Mouse (Mus musculus): ENCODE results near the gene Carnmt1. TPM values are rescaled to one million over a fixed set of nuclear protein-coding genes. Genes with fewer than 3 reads are reported as not detected.
A peak's percentile ranks its signal among the peaks of the same experiment; 100 is the strongest.

Carnmt1 gene
- polyA plus RNA-seq, 1 experiment from 2014 or later = 42.1 TPM

DNA sequence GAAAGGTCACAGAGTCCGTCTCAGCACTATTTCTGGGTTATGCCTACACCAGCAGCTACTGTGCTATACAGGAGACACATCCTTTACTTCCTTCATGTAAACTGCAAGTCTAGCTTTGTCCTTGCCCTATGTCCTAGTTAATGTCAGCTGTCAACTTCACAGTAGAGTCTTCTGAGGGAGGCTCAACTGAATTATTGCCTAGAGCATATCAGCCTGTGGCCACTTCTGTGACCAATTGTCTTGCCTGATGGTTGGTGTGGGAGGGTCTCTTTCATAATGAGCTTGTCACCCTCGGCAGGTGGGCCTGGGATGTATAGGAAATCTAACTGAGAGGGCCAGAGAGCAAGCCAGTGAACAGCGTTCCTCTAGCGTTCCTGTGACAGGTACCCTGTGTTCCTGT is 27.2 kb upstream of the Carnmt1 start:
- Histone ChIP-seq H3K4me3 (no peak overlapping the region), H3K4me2 (replicated peaks) (no peak overlapping the region), H3K27ac (no peak overlapping the region), H3K4me1 (no peaks in the 10 kb centered on the region), H3K36me3 (no peaks in the 10 kb centered on the region), H3K9me3 (no peaks in the 10 kb centered on the region), H3K9ac (no peak overlapping the region), H3K27me3 (no peaks in the 10 kb centered on the region)
- WGBS = 45% methylated on average over 4 of the region's 4 CpGs
- ATAC-seq (ENCODE audit: insufficient number of reproducible peaks, insufficient read depth, low FRiP score, low TSS enrichment) = no peak

DNA sequence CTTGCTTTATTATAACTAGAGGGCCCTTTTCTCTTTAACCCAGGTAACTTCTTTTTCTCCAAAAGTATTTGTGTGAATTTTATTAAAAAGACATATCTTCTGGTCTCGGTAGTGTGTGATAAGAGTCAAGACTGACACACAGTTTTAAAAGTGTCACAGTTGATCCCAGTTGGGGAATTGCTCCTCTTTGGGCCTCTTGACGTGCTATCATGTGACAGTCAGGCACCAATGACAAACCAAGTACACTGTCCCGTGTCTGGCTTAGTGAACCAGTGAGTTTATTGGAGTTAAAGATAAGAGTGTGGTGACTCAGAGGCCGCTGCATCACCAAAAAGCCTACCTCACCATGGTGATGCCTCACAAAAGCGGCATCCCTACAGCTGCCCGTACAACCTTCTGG is 26.5 kb upstream of the Carnmt1 start:
- no peak for ATAC-seq (ENCODE audit: insufficient number of reproducible peaks, insufficient read depth, low FRiP score, low TSS enrichment)
- Histone ChIP-seq H3K4me3 (no peak overlapping the region), H3K36me3 (no peaks in the 10 kb centered on the region), H3K27me3 (no peaks in the 10 kb centered on the region), H3K4me2 (replicated peaks) (no peak overlapping the region), H3K4me1 (no peaks in the 10 kb centered on the region), H3K9ac (no peak overlapping the region), H3K27ac (no peak overlapping the region), H3K9me3 (no peaks in the 10 kb centered on the region)
- WGBS = 78% methylated on average over 6 of the region's 6 CpGs

DNA sequence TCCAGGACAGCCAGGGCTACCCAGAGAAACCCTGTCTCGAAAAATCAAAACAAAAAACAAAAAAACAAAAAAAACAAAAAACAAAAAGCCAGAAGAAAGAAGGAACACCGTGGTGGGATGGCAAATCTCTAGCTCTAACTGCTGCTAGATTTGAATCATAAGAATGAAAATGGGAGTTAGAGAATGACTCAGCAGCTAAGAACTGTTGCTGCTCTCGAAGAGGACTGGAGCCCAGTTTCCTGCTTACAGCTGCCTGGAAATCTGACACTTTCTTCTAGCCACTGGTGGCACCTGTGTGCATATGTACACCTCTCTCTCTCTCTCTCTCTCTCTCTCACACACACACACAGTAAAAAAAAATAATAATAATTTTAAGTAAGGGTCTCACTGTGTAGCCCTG is 24.2 kb upstream of the Carnmt1 start:
- H3K9ac ChIP-seq = no peak overlapping the region
- H3K9me3 ChIP-seq = no peaks in the 10 kb centered on the region
- 58% methylated on average over 3 of the region's 3 CpGs for WGBS
- no peaks in the 10 kb centered on the region for H3K4me1 ChIP-seq
- H3K27me3 ChIP-seq = no peaks in the 10 kb centered on the region
- no peaks in the 10 kb centered on the region for H3K36me3 ChIP-seq
- no peak overlapping the region for H3K4me3 ChIP-seq
- ATAC-seq (ENCODE audit: insufficient number of reproducible peaks, insufficient read depth, low FRiP score, low TSS enrichment) = no peak
- no peak overlapping the region for H3K27ac ChIP-seq
- no peak overlapping the region for H3K4me2 ChIP-seq (replicated peaks)

DNA sequence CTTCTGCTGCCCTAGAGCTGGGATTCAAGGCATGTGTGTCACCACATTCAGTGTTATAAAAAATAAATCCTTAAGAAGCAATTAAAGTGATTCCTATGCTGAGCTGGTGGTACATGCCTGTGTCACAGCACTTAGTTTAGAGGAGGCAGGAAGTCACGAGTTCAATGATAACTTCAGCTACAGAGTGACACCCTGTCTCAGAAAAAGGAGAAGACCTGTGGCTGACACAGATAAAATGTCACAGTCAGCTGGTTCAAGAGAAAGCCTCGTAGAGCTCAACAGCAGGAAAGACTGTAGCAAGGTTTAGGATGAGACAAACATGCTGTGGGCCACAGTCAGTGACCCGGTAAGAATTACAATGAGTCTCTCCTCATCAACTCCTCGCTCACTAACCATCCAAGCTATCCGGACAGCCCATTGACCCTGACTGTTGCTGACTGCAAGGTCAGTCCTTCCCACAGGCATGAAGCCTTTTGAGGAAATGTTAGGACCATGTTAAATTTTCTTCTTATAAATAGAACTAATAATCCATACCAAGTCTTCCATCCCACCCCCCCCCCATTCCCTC is 23.6 kb upstream of the Carnmt1 start:
- WGBS = 70% methylated on average over 5 of the region's 5 CpGs

DNA sequence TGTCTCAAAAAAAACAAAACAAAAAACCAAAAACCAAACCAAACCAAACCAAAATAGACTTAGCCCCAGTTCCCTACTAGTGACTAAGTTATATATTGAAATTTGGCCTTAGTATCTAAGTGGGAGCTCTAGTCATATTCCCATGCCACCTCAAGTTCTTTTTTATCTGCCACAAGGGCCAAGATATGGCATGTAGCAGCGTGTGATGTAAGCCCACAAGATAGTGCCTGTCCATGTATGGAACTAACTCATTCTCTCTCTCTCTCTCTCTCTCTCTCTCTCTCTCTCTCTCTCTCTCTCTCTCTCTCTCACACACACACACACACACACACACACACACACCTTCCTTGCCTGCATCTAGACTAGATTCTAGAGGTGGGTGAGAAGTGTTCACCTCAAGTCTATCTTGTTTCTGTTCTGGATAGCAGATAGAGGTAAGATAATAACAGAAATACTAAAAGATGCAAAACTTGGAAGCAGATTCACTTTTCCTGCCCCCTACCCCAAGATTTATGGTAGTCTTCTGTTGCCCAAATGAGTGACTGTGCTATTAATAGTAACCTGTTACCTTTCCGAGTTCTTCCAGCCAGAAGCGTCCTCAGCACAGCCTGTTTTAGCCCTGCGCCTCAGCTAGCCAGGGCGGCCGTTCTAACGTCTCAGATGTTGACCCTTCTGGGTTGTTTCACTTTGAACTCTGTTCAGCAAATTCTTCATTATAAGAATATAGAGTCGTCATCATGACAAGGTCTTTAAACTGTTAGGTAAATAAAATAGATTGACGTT is 22.6 kb upstream of the Carnmt1 start:
- Histone ChIP-seq H3K4me2 (replicated peaks) (no peak overlapping the region), H3K27ac (no peak overlapping the region), H3K9ac (no peak overlapping the region), H3K27me3 (no peaks in the 10 kb centered on the region), H3K36me3 (no peaks in the 10 kb centered on the region), H3K9me3 (no peaks in the 10 kb centered on the region), H3K4me1 (no peaks in the 10 kb centered on the region), H3K4me3 (no peak overlapping the region)
- 65% methylated on average over 9 of the region's 9 CpGs for WGBS
- ATAC-seq (ENCODE audit: insufficient number of reproducible peaks, insufficient read depth, low FRiP score, low TSS enrichment) = no peak

More for the DNA sequence above, 23.6 kb upstream of the Carnmt1 start:
- Histone ChIP-seq H3K27ac (no peak overlapping the region), H3K27me3 (no peaks in the 10 kb centered on the region), H3K9me3 (no peaks in the 10 kb centered on the region), H3K4me2 (replicated peaks) (no peak overlapping the region), H3K4me3 (no peak overlapping the region), H3K9ac (no peak overlapping the region), H3K4me1 (no peaks in the 10 kb centered on the region), H3K36me3 (no peaks in the 10 kb centered on the region)
- ATAC-seq (ENCODE audit: insufficient number of reproducible peaks, insufficient read depth, low FRiP score, low TSS enrichment) = peak; percentile 72

DNA sequence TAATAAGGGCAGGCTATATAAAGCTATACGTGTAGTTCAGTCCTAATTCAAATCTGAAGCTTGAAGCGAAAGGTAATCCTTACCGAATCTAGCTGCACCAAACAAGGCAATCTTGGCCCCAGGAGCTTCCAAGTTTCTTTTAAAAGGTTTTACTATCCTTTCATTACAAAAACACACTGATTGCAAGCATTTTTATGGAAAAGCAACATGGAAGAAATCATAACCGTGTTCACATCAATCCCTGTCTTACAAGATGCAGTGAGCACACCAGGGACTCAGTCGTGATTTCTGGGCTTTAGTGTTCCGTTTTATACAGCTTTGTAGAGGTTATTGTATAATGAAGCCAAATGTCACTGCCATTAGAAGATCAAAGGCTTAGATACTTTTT is 22.0 kb upstream of the Carnmt1 start:
- Histone ChIP-seq H3K4me3 (no peak overlapping the region), H3K9me3 (no peaks in the 10 kb centered on the region)
- 76% methylated on average over 6 of the region's 6 CpGs for WGBS

DNA sequence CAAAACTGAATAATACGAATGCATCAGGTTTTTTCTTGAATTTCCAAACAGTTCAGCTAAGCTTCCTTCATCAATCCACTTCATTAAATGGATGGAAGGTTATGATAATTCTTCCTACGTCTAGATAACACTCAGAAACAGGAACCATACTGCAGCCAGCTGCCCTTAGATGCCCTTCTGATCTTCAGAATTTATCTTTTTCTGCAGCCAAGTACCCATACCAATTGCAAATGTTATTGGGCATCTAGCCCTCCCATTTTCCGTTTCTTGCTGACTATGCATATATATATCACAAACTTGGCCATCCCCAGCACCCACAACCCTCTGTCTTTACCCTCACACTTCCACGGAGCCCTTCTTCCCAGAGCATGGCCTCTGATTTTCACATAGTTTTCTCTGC is 20.6 kb upstream of the Carnmt1 start:
- no peaks in the 10 kb centered on the region for H3K4me1 ChIP-seq
- no peak overlapping the region for H3K27ac ChIP-seq
- H3K36me3 ChIP-seq = no peaks in the 10 kb centered on the region
- H3K9me3 ChIP-seq = no peaks in the 10 kb centered on the region
- no peak overlapping the region for H3K9ac ChIP-seq
- 84% methylated on average over 4 of the region's 4 CpGs for WGBS
- no peak overlapping the region for H3K4me3 ChIP-seq
- no peak overlapping the region for H3K4me2 ChIP-seq (replicated peaks)
- ATAC-seq (ENCODE audit: insufficient number of reproducible peaks, insufficient read depth, low FRiP score, low TSS enrichment) = no peak
- no peaks in the 10 kb centered on the region for H3K27me3 ChIP-seq

More for the DNA sequence above, 22.0 kb upstream of the Carnmt1 start:
- H3K36me3 ChIP-seq = no peaks in the 10 kb centered on the region
- H3K27ac ChIP-seq = no peak overlapping the region
- no peak for ATAC-seq (ENCODE audit: insufficient number of reproducible peaks, insufficient read depth, low FRiP score, low TSS enrichment)
- H3K27me3 ChIP-seq = no peaks in the 10 kb centered on the region
- no peaks in the 10 kb centered on the region for H3K4me1 ChIP-seq
- no peak overlapping the region for H3K9ac ChIP-seq
- no peak overlapping the region for H3K4me2 ChIP-seq (replicated peaks)

DNA sequence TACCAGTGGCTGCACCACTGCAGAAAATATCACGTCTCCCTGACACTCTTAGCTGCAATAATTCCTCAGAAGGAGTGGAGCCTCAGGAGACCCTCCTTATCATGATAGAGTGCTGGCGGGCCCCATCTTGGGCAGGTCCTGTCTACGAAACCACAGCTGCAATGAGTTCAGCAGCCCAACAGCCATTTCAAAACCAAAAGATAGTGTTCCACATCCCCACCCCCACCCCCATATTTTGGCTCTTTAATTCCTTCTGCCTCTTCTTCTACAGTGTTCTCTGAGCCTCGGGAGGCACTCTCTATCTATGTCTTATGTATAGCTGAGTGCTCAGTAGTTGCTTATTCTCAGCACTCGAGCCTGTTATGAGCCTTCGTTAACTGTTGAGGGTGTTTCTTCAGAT is 20.1 kb upstream of the Carnmt1 start:
- ATAC-seq (ENCODE audit: insufficient number of reproducible peaks, insufficient read depth, low FRiP score, low TSS enrichment) = no peak
- Histone ChIP-seq H3K27me3 (no peaks in the 10 kb centered on the region), H3K4me1 (no peaks in the 10 kb centered on the region), H3K9me3 (no peaks in the 10 kb centered on the region), H3K4me2 (replicated peaks) (no peak overlapping the region), H3K27ac (no peak overlapping the region), H3K9ac (no peak overlapping the region), H3K4me3 (no peak overlapping the region), H3K36me3 (no peaks in the 10 kb centered on the region)
- WGBS = 73% methylated on average over 6 of the region's 6 CpGs

DNA sequence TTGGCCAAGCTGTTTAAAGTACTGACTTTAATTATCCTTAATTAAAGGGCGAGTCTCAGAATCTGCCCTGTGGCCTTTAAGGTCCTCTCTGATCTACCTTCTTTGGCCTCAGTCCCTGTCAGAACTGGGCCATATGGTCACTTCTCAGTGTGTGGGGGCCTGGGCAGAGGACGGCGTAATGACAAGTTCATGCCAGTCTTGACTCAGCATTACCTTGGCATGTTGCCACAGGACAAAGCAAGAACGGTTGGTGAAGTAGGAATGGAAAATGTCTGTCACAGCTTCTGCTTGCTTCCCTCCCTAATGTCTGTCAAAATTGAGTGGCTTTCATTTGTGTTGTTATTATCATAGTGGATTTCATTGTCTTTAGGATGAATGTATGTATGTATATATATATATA is 18.0 kb upstream of the Carnmt1 start:
- no peak overlapping the region for H3K27ac ChIP-seq
- H3K4me3 ChIP-seq = no peak overlapping the region
- H3K4me2 ChIP-seq (replicated peaks) = no peak overlapping the region
- no peaks in the 10 kb centered on the region for H3K4me1 ChIP-seq
- ATAC-seq (ENCODE audit: insufficient number of reproducible peaks, insufficient read depth, low FRiP score, low TSS enrichment) = no peak
- 34% methylated on average over 4 of the region's 4 CpGs for whole genome bisulfite sequencing
- H3K36me3 ChIP-seq = no peaks in the 10 kb centered on the region
- no peak overlapping the region for H3K9ac ChIP-seq
- H3K27me3 ChIP-seq = no peaks in the 10 kb centered on the region
- H3K9me3 ChIP-seq = no peaks in the 10 kb centered on the region

DNA sequence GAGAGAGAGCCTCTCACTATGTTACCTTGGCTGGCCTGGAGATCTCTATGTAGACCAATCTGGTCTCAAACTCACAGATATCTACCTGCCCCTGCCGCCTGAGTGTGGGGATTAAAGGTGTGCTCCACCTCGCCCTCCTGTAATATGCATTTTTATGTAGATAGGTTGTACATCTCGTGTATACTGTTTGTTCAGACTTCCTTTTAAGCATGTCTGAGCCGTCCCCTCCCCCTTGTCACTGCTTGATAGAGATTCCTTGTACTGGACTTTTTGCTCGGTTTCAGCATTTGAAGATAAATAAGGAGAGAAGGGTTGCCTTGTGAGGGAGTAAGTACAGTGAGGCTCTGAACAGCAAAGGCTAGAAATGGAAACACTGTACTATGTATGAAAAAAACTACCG is 17.5 kb upstream of the Carnmt1 start:
- H3K27ac ChIP-seq = no peak overlapping the region
- H3K9ac ChIP-seq = no peak overlapping the region
- H3K4me1 ChIP-seq = no peaks in the 10 kb centered on the region
- H3K4me3 ChIP-seq = no peak overlapping the region
- no peaks in the 10 kb centered on the region for H3K36me3 ChIP-seq
- H3K9me3 ChIP-seq = no peaks in the 10 kb centered on the region
- no peak overlapping the region for H3K4me2 ChIP-seq (replicated peaks)
- 80% methylated on average over 6 of the region's 6 CpGs for WGBS
- H3K27me3 ChIP-seq = no peaks in the 10 kb centered on the region
- no peak for ATAC-seq (ENCODE audit: insufficient number of reproducible peaks, insufficient read depth, low FRiP score, low TSS enrichment)

DNA sequence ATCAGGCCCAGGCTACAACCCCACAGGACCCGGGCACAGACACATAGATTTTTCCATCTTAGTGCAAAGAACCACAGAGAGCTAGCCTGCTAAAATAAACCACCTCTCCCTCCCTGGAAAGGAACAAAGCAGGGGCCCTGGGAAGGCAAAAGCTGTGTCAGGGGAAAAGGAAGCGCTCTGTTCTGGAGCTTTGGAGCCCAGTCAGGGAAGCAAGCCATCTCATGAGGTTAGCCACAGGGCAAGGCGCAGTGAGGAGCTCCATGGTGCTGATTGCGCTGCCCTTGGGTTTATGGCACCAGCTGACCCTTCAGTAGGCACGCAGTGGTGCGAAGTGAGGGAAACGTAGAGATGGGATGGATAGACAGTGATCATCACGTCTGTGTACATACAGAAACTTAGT is 16.2 kb upstream of the Carnmt1 start:
- Histone ChIP-seq H3K9ac (no peak overlapping the region), H3K4me1 (no peaks in the 10 kb centered on the region), H3K4me2 (replicated peaks) (no peak overlapping the region), H3K4me3 (no peak overlapping the region), H3K27ac (no peak overlapping the region), H3K36me3 (no peaks in the 10 kb centered on the region), H3K9me3 (no peaks in the 10 kb centered on the region), H3K27me3 (no peaks in the 10 kb centered on the region)
- 86% methylated on average over 8 of the region's 8 CpGs for WGBS
- no peak for ATAC-seq (ENCODE audit: insufficient number of reproducible peaks, insufficient read depth, low FRiP score, low TSS enrichment)

DNA sequence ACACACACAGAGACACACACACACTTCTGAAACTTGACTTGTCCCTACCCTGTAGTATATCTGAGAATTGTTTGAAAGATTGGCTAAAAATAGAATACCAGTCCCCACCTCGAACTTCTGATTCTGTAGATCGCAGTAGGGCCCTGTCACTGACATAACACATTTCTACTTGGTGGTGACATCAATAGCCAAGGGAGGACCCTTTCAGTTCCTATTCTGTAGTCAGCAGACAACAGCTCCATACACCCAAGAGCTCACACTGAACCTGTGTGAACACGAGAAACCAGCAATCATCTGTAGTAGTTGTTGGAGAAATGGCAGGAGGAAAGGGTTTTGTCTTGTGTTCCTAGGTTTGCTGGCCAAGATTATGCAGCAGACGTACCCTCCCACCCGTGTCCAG is 15.6 kb upstream of the Carnmt1 start:
- ATAC-seq (ENCODE audit: insufficient number of reproducible peaks, insufficient read depth, low FRiP score, low TSS enrichment) = no peak
- WGBS = 79% methylated on average over 5 of the region's 5 CpGs

More for the DNA sequence above, 15.6 kb upstream of the Carnmt1 start:
- no peak overlapping the region for H3K4me3 ChIP-seq
- no peaks in the 10 kb centered on the region for H3K9me3 ChIP-seq
- no peaks in the 10 kb centered on the region for H3K4me1 ChIP-seq
- no peak overlapping the region for H3K4me2 ChIP-seq (replicated peaks)
- no peak overlapping the region for H3K27ac ChIP-seq
- H3K36me3 ChIP-seq = no peaks in the 10 kb centered on the region
- no peaks in the 10 kb centered on the region for H3K27me3 ChIP-seq
- no peak overlapping the region for H3K9ac ChIP-seq
